Mouse (Mus musculus) neural tube, embryonic 14.5 days (tissue): Measurements from ENCODE around the gene Ddc. TPM values are rescaled to one million over a fixed set of nuclear protein-coding genes. Genes with fewer than 3 reads are reported as not detected.

Experiments
- ATAC-seq: fragments of 200-750 bp; cut with Nextera tagmentation; 2 replicates; pipeline ENCODE4 v1.8.0; 2017; ENCODE audit warnings: low read depth, mild to moderate bottlenecking, moderate TSS enrichment, moderate library complexity
- H3K27ac ChIP-seq: fragments of 300-500 bp; sonication (generic); 2 replicates; pipeline ENCODE4 v1.5.1; 2014; ENCODE audit warnings: low read depth, mild to moderate bottlenecking, control low read depth, low read length, moderate library complexity, mixed read lengths
- H3K27me3 ChIP-seq: fragments of 300-500 bp; sonication (generic); 2 replicates; pipeline ENCODE4 v1.6.1; 2014; ENCODE audit warnings: low read length; ENCODE audit not compliant: control insufficient read depth, insufficient read depth
- H3K36me3 ChIP-seq: fragments of 300-500 bp; sonication (generic); 2 replicates; pipeline ENCODE4 v1.6.1; 2014; ENCODE audit warnings: low read length, mixed read lengths; ENCODE audit not compliant: control insufficient read depth, insufficient read depth
- H3K4me1 ChIP-seq: fragments of 300-500 bp; sonication (generic); 2 replicates; pipeline ENCODE4 v1.6.1; 2014; ENCODE audit warnings: low read length; ENCODE audit not compliant: control insufficient read depth, insufficient read depth
- H3K4me2 ChIP-seq: fragments of 300-500 bp; sonication (generic); 2 replicates; pipeline ENCODE4 v1.6.1; 2014; ENCODE audit warnings: mild to moderate bottlenecking, low read depth, low read length, control low read depth
- H3K4me3 ChIP-seq: fragments of 300-500 bp; sonication (generic); 2 replicates; pipeline ENCODE4 v1.5.1; 2014; ENCODE audit warnings: low read depth, low read length, control low read depth, mixed read lengths
- H3K9ac ChIP-seq: fragments of 300-500 bp; sonication (generic); replicated peaks from 2 replicates; pipeline ENCODE4 v1.6.1; 2014; ENCODE audit warnings: low read depth, mild to moderate bottlenecking, control low read depth, low read length, mixed read lengths
- H3K9me3 ChIP-seq: fragments of 300-500 bp; sonication (generic); 2 replicates; pipeline ENCODE4 v1.6.1; 2016; ENCODE audit warnings: low read length; ENCODE audit not compliant: control insufficient read depth
- WGBS: fragments of 180-500 bp; shearing (Covaris S2); extraction: QIAGEN DNeasy Blood & Tissue Kit; methylation state at CpG from one replicate; pipeline ENCODE4 v1.1.7; 2014; 5-methylcytosine and 5-hydroxymethylcytosine counted together
- polyA plus RNA-seq: library from polyadenylated mRNA; unstranded; fragments of >200 nt; fragmentation: Nextera tagmentation; extraction: Ambion mirVana; gene quantifications from 2 replicates; pipeline ENCODE4 v1.2.1, GENCODE M21; 2014

The Ddc gene
- polyA plus RNA-seq, 1 experiment from 2014 or later, result 2.7 TPM

GRCm38 (mm10) chr11:11873023-11873908 lies 24.7 kb downstream of the Ddc start:
- H3K27ac ChIP-seq, result no peak overlapping the region
- H3K27me3 ChIP-seq, result no peaks in the 10 kb centered on the region
- no peaks in the 10 kb centered on the region for H3K9me3 ChIP-seq
- H3K4me3 ChIP-seq, result no peak overlapping the region
- H3K36me3 ChIP-seq, result no peaks in the 10 kb centered on the region
- WGBS, result 60% methylated on average over 20 of the region's 20 CpGs
- H3K4me1 ChIP-seq, result peaks cover 3% of the 10 kb centered on the region; the same call in 1 of the 2 replicates
- H3K4me2 ChIP-seq, result no peak overlapping the region
- no peak overlapping the region for H3K9ac ChIP-seq
- no peak for ATAC-seq

GRCm38 (mm10) chr11:11872140-11872795 lies 25.7 kb downstream of the Ddc start:
- Histone ChIP-seq H3K27me3 (no peaks in the 10 kb centered on the region), H3K4me3 (no peak overlapping the region), H3K4me1 (peaks cover 8% of the 10 kb centered on the region; the same call in 1 of the 2 replicates), H3K36me3 (no peaks in the 10 kb centered on the region), H3K27ac (no peak overlapping the region), H3K4me2 (no peak overlapping the region), H3K9ac (no peak overlapping the region), H3K9me3 (no peaks in the 10 kb centered on the region)
- ATAC-seq, result no peak
- whole genome bisulfite sequencing, result 81% methylated on average over 3 of the region's 3 CpGs

DNA sequence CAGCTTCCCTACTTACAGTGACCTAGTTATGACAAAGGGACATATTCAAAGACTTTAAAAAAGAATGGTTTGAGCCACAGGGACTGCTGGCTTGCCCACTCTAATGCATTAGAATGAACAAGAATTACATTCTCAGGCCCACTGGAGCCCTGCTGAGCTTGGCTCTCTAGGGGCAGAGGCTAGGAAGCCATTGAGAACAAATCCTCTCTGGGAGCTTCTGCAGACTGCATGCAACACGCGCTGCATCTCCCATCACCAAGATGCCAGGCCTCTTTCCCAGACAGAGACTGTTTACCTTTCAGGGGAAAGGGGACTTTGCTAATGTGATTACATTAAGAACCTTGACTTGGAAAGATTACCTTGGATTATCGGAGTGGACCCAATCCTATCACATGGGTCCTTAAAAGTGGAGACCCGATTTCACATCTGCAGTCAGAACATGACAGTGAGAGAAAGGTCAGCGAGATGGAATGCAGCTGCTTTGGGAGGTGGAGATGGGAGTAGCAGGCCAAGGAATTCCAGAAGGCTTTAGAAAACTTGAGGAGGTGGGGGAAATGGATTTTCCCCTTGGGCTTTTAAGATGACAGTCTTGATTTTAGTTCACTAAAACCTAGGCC lies 26.6 kb downstream of the Ddc start:
- H3K27me3 ChIP-seq, result no peaks in the 10 kb centered on the region
- no peaks in the 10 kb centered on the region for H3K36me3 ChIP-seq
- no peak for ATAC-seq
- no peak overlapping the region for H3K4me2 ChIP-seq
- H3K9me3 ChIP-seq, result no peaks in the 10 kb centered on the region
- H3K27ac ChIP-seq, result no peak overlapping the region
- H3K4me3 ChIP-seq, result no peak overlapping the region
- 70% methylated on average over 5 of the region's 5 CpGs for WGBS
- peaks cover 8% of the 10 kb centered on the region; the same call in 1 of the 2 replicates for H3K4me1 ChIP-seq
- no peak overlapping the region for H3K9ac ChIP-seq

GRCm38 (mm10) chr11:11867971-11868481 lies 29.9 kb downstream of the Ddc start:
- no peak overlapping the region for H3K4me3 ChIP-seq
- WGBS, result 2% methylated on average over 14 of the region's 14 CpGs
- peak overlapping the region; percentile 78 for H3K27ac ChIP-seq
- no peaks in the 10 kb centered on the region for H3K27me3 ChIP-seq
- H3K36me3 ChIP-seq, result no peaks in the 10 kb centered on the region
- peak overlapping the region; percentile 40 for H3K4me2 ChIP-seq
- no peaks in the 10 kb centered on the region for H3K9me3 ChIP-seq
- peak overlapping the region; percentile 39 for H3K9ac ChIP-seq
- peak; percentile 93 for ATAC-seq
- peaks cover 8% of the 10 kb centered on the region; the same call in 1 of the 2 replicates for H3K4me1 ChIP-seq

DNA sequence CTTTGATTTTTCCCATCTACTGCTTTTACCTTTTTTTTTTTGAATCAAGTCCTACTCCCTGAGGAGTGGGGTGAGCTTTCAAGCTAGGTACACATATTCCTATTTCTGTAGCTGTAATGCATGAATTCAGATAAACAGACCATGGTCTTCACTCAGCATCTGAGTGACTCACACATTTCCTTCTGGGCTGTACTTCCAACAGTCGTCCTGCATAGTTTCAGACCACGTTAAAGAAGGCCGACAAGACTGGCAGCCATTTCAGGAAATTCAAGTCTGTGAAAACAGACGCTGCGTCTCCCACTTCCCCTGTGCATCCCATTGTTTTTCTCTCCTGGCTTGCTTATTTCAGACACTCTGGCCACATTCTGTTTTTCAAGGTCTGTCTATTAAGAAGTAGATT lies 31.2 kb downstream of the Ddc start:
- 91% methylated on average over 5 of the region's 5 CpGs for WGBS
- no peak overlapping the region for H3K4me2 ChIP-seq
- H3K4me3 ChIP-seq, result no peak overlapping the region
- no peaks in the 10 kb centered on the region for H3K9me3 ChIP-seq
- ATAC-seq, result no peak
- H3K36me3 ChIP-seq, result no peaks in the 10 kb centered on the region
- peaks cover 8% of the 10 kb centered on the region; the same call in 1 of the 2 replicates for H3K4me1 ChIP-seq
- H3K27ac ChIP-seq, result no peak overlapping the region
- no peaks in the 10 kb centered on the region for H3K27me3 ChIP-seq
- no peak overlapping the region for H3K9ac ChIP-seq

- ATAC-seq, result no peak
- WGBS, result 75% methylated on average over 2 of the region's 2 CpGs
- Histone ChIP-seq H3K36me3 (no peaks in the 10 kb centered on the region), H3K27me3 (no peaks in the 10 kb centered on the region), H3K9ac (no peak overlapping the region), H3K4me2 (no peak overlapping the region), H3K9me3 (no peaks in the 10 kb centered on the region), H3K4me1 (peaks cover 8% of the 10 kb centered on the region; the same call in 1 of the 2 replicates), H3K4me3 (no peak overlapping the region), H3K27ac (no peak overlapping the region)
Observed at GRCm38 (mm10) chr11:11865128-11865527, 32.8 kb downstream of the Ddc start.

DNA sequence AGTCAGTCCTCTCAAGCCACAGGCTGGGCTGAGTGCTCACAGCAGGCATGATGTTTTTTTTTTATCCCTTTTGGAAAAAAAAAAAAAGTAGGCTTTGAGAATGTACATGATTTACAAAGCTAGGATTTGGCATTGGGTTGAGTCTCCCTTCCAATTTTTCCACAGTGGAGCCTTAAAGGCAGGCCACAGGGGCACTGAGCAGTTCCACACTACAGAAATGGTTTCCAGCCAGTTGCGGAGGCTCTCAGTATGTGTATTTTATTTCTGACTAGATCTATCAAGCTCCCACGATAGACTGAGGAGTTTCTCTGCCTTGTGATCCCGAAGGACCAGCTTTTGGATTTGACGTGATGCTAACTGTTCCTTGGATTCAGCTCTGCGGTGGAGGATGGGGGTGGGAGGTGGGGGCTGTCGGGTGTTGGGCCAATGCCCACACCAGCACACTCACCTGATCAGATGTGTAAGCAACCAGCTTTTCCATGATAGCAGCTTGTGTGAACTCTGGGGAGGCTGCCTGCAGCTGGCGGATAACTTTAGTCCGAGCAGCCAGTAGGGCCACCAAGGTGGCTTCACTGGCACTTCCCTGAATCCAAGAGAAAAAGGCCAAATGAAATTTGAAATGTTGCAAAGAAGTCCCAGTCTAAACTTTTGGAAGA lies 33.4 kb downstream of the Ddc start:
- Histone ChIP-seq H3K36me3 (no peaks in the 10 kb centered on the region), H3K4me2 (no peak overlapping the region), H3K27me3 (no peaks in the 10 kb centered on the region), H3K27ac (no peak overlapping the region), H3K4me1 (peaks cover 8% of the 10 kb centered on the region; the same call in 1 of the 2 replicates), H3K9me3 (no peaks in the 10 kb centered on the region), H3K9ac (no peak overlapping the region), H3K4me3 (no peak overlapping the region)
- 78% methylated on average over 8 of the region's 8 CpGs for WGBS
- ATAC-seq, result no peak

DNA sequence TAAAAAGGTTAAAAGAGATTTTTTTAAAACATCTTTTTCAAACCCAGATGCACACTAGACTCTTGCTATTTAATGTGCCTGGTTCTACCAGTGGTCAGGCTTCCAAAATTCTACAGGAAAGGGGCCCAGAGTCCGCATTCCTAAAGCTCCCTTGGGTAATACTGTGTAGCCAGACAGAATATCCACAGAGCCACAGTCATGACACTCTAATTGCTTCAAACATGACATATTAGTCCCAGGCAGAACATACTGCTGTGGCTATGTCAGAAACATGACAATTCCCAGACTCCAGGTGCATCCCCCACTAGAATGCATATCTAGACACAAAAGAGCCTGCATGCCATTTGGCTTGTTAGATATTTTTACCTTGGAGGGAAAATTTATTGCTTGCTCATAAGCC lies 35.4 kb downstream of the Ddc start:
- no peaks in the 10 kb centered on the region for H3K9me3 ChIP-seq
- no peaks in the 10 kb centered on the region for H3K36me3 ChIP-seq
- ATAC-seq, result no peak
- H3K4me2 ChIP-seq, result no peak overlapping the region
- no peak overlapping the region for H3K27ac ChIP-seq
- no peak overlapping the region for H3K4me3 ChIP-seq
- WGBS, result 62% methylated on average over 1 of the region's 1 CpGs
- H3K9ac ChIP-seq, result no peak overlapping the region
- H3K27me3 ChIP-seq, result no peaks in the 10 kb centered on the region
- no peaks in the 10 kb centered on the region for H3K4me1 ChIP-seq
